Mouse (Mus musculus): ENCODE data around the gene Palld.

The Palld gene

GRCm38 (mm10) chr8:61586529-61586928 is 316.0 kb downstream of the Palld start:
- DNase-seq (ENCODE audit: low spot score in 2 of 2) = no peak

- DNase-seq (ENCODE audit: low spot score in 2 of 2) = no peak
These were observed 316.7 kb downstream of the Palld start for GRCm38 (mm10) chr8:61585746-61586145.

GRCm38 (mm10) chr8:61584714-61585383 is 317.6 kb downstream of the Palld start:
- DNase-seq (ENCODE audit: low spot score in 2 of 2) = no peak

GRCm38 (mm10) chr8:61582547-61582946 is 319.9 kb downstream of the Palld start:
- DNase-seq (ENCODE audit: low spot score in 2 of 2) = no peak

- DNase-seq (ENCODE audit: low spot score in 2 of 2) = no peak
These were observed 321.2 kb downstream of the Palld start for GRCm38 (mm10) chr8:61581259-61581658.

GRCm38 (mm10) chr8:61579831-61580230 is 322.7 kb downstream of the Palld start:
- DNase-seq (ENCODE audit: low spot score in 2 of 2) = no peak

GRCm38 (mm10) chr8:61578754-61579153 is 323.7 kb downstream of the Palld start:
- DNase-seq (ENCODE audit: low spot score in 2 of 2) = no peak

- no peak for DNase-seq (ENCODE audit: low spot score in 2 of 2)
These were observed 327.3 kb downstream of the Palld start for GRCm38 (mm10) chr8:61575096-61575653.

GRCm38 (mm10) chr8:61574526-61574925 is 328.0 kb downstream of the Palld start:
- no peak for DNase-seq (ENCODE audit: low spot score in 2 of 2)

- DNase-seq (ENCODE audit: low spot score in 2 of 2) = no peak
These were observed 329.1 kb downstream of the Palld start for GRCm38 (mm10) chr8:61573179-61573937.

- DNase-seq (ENCODE audit: low spot score in 2 of 2) = no peak
These were observed 329.8 kb downstream of the Palld start for GRCm38 (mm10) chr8:61572697-61573096.

- no peak for DNase-seq (ENCODE audit: low spot score in 2 of 2)
These were observed 331.9 kb downstream of the Palld start for GRCm38 (mm10) chr8:61570637-61571036.

GRCm38 (mm10) chr8:61569721-61570120 is 332.8 kb downstream of the Palld start:
- DNase-seq (ENCODE audit: low spot score in 2 of 2) = peak; percentile 15 to 45

- no peak for DNase-seq (ENCODE audit: low spot score in 2 of 2)
These were observed 333.3 kb downstream of the Palld start for GRCm38 (mm10) chr8:61569211-61569610.

GRCm38 (mm10) chr8:61563378-61563777 is 339.1 kb downstream of the Palld start:
- no peak for DNase-seq (ENCODE audit: low spot score in 2 of 2)

- DNase-seq (ENCODE audit: low spot score in 2 of 2) = no peak
These were observed 339.9 kb downstream of the Palld start for GRCm38 (mm10) chr8:61562626-61563025.

- no peak for DNase-seq (ENCODE audit: low spot score in 2 of 2)
These were observed 341.3 kb downstream of the Palld start for GRCm38 (mm10) chr8:61561220-61561619.

GRCm38 (mm10) chr8:61559979-61560378 is 342.5 kb downstream of the Palld start:
- DNase-seq (ENCODE audit: low spot score in 2 of 2) = no peak

- DNase-seq (ENCODE audit: low spot score in 2 of 2) = no peak
These were observed 343.0 kb downstream of the Palld start for GRCm38 (mm10) chr8:61559450-61559849.

- DNase-seq (ENCODE audit: low spot score in 2 of 2) = no peak
These were observed 344.2 kb downstream of the Palld start for GRCm38 (mm10) chr8:61558051-61558846.

- no peak for DNase-seq (ENCODE audit: low spot score in 2 of 2)
These were observed 345.5 kb downstream of the Palld start for GRCm38 (mm10) chr8:61557036-61557435.

GRCm38 (mm10) chr8:61556219-61556618 is 346.3 kb downstream of the Palld start:
- DNase-seq (ENCODE audit: low spot score in 2 of 2) = no peak
